Mouse (Mus musculus) cerebellum, adult (tissue): Measurements from ENCODE around the gene Grip1.
"Not testable (repeated sequence)": the region's sequence is repeated elsewhere in the genome, so short reads cannot be mapped to it uniquely, and the experiment has no call there.

Experiments used
- ATAC-seq: cut with Nextera tagmentation; 2 replicates; pipeline ENCODE4 v1.9.2; 2017; ENCODE audit warnings: mild to moderate bottlenecking, moderate library complexity, mixed read lengths; ENCODE audit not compliant: insufficient number of reproducible peaks, low FRiP score, low TSS enrichment

Grip1 gene

DNA sequence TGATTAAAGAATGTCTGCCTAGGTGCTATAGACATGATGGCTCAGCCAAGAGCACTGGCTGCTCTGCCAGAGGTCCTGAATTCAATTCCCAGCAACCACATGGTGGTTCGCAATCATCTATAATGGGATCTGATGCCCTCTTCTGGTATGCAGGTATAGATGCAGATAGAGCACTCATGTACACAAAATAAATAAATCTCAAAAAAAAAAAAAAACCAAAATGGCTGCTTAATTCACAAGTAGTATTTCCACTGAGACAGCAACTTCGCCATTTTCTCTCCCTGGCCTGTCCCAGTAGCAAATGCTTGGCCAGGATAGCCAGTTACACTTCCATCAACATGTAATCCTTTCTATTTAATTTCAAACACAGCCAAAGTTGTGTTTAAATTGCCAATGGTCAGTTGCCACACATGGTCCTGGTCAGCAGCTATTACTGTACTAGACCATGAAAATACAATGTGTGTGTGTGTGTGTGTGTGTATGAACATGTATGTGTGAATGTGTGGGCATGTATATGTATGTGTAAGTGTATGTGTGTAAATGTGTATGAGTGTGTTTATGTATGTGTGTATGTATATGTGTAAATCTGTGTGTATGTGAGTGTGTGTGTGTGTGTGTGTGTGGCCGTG is 658.2 kb downstream of the Grip1 start:
- ATAC-seq, result no peak

DNA sequence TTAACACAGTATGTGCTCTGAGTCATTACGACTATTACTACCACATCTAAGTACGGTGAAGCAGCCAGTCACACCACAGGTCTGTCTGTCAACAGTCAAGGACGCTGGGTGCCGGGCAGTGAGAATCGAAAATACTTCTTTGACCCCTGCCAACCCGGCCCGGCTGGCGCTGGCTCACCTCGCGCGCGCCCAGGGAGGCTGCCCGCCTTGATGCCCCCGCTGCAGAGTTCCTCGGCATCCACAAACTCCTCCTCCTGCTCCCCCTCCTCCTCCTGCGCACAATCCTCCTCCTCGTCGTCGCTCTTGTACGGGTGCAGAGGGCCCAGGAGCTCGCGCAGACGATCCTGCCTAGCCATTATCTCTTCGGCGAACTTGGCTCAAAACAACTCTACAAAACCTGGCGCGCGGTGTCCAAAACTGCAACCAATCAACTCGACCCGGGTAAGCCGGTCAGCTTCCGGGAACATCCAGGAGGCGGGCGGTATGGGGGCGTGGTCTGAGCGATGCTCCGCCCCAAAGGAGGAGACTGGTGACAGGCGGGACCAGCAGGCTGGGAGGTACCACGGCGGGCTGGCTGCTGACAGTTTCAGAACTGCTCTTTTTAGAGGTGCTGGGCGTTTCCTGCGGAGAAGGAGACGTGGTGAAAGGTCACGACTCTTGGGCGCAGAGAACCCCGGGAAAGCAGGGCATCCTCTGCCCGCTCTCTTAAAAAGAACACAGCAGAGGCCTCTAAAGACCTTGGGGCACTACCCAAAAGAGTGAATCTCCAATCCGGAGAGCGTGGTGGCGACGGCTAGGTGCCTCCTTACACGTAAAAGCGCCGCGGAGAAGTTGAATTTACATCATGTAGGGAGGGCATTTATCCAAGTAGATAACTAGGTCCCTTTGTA is 659.1 kb downstream of the Grip1 start, which contains the start of gene Helb:
TSS of gene Helb (minus strand) at position 481 of the 890 bp plus-strand sequence.
- peak; percentile 95 for ATAC-seq

- not testable (repeated sequence) for ATAC-seq
Observed at GRCm38 (mm10) chr10:120113482-120113881, 659.9 kb downstream of the Grip1 start.

- no peak for ATAC-seq
Observed at GRCm38 (mm10) chr10:120113980-120114379, 660.4 kb downstream of the Grip1 start.

GRCm38 (mm10) chr10:120114493-120114892 is 660.9 kb downstream of the Grip1 start:
- ATAC-seq, result no peak

GRCm38 (mm10) chr10:120115249-120115648 is 661.6 kb downstream of the Grip1 start:
- no peak for ATAC-seq

GRCm38 (mm10) chr10:120123721-120124120 is 670.1 kb downstream of the Grip1 start:
- no peak for ATAC-seq

DNA sequence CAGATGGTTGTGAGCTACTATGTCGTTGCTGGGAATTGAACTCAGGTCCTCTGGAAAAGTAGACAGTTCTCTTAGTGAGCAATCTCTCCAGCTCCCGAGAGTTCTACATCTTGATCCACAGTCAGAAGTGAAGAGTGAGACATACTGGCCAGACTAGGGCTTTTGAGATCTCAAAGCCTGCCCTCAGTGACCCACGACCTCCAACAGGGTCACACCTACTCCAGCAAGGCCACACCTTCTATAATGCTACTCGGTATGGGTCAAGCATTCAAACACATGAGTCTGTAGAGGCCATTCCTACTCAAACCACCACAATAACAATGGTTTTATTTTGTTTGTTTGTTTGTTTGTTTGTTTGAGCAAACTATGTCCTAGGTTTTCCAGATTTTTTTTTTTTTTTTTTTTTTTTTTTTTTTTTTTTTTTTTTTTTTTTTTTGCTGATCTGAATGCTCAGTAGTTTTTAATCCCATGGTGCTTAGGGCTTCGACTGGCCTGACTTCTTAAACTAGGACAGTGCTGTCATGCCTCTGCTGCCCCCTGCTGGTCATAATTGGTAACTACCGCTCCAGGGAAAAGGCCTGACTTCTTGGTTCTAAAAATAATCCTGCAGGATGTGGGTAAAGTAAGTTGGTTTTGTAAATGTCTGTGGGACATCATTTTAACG is 671.3 kb downstream of the Grip1 start:
- ATAC-seq, result peak; percentile 78; the same call in 1 of the 2 replicates

GRCm38 (mm10) chr10:120125465-120125857 is 671.8 kb downstream of the Grip1 start:
- ATAC-seq, result no peak

DNA sequence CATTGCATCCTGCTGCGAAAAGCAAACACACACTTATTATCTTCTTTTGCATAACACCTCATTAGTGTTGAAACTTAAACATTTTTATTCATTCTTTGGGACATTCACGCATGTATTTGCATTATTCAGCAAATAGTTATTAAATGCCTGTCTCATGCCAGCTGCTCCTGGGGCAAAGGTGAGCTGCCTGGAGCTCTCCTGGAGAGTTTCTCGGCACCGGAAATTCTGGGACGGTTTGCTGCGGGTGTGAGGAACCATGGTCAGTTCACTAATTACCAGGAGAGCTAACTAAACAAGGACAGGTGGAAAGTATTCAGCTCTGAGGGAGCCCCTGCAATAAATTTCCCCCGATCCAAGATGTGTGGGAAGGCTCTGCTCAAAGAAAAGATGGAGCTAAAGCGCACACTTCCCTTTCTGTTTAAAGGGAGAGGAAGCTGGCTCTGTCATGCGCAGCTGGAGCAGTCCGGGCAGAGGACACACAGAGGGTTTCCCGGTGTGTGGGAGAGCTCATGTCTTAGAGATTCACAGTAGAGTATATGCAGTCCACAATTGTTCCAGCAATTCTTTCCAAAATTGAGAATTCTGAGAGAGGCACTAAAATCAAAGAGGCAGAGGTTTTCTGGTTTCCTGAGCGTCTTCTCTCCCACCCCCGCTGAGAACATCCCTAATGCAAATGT is 675.1 kb downstream of the Grip1 start:
- ATAC-seq, result no peak

GRCm38 (mm10) chr10:120130621-120131020 is 677.0 kb downstream of the Grip1 start:
- 0 out of 2 replicates have a peak, but pooled peaks have one; percentile 45 for ATAC-seq

GRCm38 (mm10) chr10:120133697-120134096 is 680.1 kb downstream of the Grip1 start:
- ATAC-seq, result no peak

DNA sequence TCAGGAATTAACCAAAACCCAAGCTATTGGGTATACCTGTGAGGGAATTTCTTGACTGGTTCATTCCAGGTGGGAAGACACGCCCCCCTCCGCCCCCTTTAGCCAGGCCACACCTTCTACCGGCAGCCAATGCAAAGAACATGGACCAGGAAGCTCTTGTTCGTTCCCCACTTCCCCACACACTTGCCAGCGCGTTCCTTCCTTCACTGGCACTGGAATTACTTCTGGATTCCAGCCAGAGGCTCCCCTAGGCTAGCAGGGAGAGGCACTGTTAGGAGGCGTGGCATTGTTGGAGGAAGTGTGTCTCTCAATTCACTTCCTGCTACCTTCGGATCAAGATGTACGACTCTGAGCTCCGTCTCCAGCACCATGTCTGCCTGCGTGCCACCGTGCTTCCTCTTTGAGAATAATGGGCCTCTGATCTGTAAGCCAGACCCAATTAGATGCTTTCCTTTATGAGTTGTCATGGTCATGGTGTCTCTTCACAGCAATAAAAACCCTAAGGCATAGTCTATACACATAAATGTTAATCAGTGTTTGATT is 682.5 kb downstream of the Grip1 start:
- no peak for ATAC-seq
